Mouse (Mus musculus) cerebral cortex, adult 2 months (tissue): ENCODE results near the gene Trim26.

ENCODE experiments used
- WGBS: fragments of 180-500 bp; shearing (Covaris S2); methylation state at CpG from one replicate; pipeline ENCODE4 v1.1.7; 2018; 5-methylcytosine and 5-hydroxymethylcytosine counted together

The Trim26 gene

GRCm38 (mm10) chr17:36836874-36837647, at the start of gene Trim26:
Gene Trim26 (plus strand): TSS chr17:36837134.
- WGBS: under 1% methylated on average over 58 of the region's 58 CpGs

DNA sequence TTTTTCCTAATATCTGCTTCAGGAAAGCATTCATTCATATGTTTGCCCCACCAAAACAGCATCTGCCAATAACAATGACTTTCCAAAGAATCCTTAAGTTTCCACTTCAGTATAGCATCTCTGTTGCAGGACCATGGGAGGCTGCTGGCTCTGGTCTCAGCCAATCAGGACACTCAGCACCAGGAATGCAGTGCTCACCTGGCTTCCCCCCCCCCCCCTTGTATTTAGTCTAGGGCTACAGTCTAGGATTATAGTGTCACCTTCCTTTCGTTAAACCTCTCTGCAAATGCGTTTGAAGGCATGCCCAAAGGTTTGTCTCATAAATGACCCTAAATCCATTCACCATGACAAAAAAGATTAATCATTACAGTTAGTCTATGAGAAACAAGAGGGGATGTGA, 48.6 kb upstream of the Trim26 start:
- WGBS: 87% methylated on average over 2 of the region's 2 CpGs

DNA sequence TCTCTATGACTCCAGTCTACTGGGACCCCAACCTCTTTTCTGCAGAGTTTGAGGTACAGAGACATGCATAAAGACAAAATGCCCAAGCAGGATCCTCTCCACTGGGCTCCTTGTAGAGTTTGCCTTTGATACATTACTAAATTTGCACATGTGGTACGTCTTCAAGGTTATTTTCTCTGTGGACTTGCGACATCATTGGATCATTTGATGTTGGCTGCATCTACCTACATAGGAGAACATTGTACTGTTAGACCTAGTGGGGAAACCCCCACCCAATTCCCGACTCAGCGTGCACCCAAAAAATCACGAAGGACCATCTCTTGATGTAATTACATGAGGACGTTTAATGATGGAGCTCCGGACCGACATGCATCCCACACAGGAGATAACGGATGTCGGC, 37.4 kb upstream of the Trim26 start:
- WGBS: 91% methylated on average over 10 of the region's 10 CpGs

GRCm38 (mm10) chr17:36799921-36800462, 36.9 kb upstream of the Trim26 start:
- WGBS: 76% methylated on average over 4 of the region's 4 CpGs

DNA sequence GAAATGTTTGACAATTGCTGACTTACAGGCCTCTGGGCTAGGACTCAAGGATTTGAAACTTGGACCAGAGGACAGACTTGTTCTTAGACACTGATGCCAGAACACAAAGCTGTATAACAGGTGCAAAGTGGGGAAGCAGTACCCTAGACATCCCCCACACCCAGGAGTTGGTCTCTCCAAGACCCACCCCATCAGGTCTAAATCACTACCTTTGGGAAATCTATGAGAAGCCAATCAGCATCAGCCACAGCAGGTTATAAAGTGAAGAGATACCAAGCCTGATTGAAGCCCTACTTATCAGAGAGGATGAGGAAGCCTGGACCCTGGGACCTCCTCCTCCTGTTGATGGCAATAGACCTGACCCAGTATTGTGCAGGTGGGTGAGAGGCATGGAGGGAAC, 25.1 kb upstream of the Trim26 start, which contains the start of gene H2-M10.6:
H2-M10.6 (plus strand) TSS at position 301 of the 400 bp plus-strand sequence.

GRCm38 (mm10) chr17:36825525-36825924, 11.4 kb upstream of the Trim26 start:
- WGBS: 16% methylated on average over 4 of the region's 4 CpGs

- WGBS: under 1% methylated on average over 5 of the region's 5 CpGs
Measured at GRCm38 (mm10) chr17:36826002-36826401, 10.9 kb upstream of the Trim26 start.

DNA sequence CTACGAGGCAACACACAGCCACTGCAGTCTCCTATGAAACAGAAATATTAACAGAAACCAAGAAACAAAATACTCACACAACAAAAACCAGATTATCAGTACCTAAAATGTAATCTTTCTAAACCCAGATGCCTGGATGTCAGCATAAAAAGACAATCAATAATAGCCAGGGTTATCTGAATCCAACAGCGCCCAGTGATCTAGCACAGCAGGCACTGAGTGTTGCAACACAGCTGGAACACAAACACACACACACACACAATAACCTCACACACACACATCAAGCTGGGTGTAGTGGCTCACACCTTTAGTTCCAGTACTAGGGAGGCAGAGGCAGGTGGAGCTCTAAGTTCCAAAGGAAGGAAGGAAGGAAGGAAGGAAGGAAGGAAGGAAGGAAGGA, 8.4 kb upstream of the Trim26 start:
- 88% methylated on average over 2 of the region's 2 CpGs for WGBS

GRCm38 (mm10) chr17:36830470-36830869, 6.5 kb upstream of the Trim26 start:
- WGBS: 76% methylated on average over 3 of the region's 3 CpGs

DNA sequence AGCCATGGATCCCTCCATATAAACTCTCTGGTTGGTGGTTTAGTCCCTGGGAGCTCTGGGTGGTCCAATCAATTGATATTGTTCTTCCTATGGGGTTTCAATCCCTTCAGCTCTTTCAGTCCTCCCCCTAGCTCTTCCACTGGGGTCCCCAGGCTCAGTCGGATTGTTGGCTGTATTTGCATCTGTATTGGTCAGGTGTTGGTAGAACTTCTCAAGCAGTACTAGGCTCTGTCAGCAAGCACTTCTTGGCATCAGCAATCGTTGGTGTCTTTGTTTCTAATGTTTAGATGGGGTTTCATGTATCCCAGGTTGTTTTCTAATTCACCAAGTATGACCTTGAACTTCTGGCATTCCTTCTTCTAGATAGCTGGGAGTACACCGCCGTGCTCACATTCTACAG, 4.2 kb upstream of the Trim26 start:
- 63% methylated on average over 4 of the region's 4 CpGs for WGBS

GRCm38 (mm10) chr17:36835591-36836426, 1.1 kb upstream of the Trim26 start:
- 33% methylated on average over 12 of the region's 12 CpGs for WGBS

DNA sequence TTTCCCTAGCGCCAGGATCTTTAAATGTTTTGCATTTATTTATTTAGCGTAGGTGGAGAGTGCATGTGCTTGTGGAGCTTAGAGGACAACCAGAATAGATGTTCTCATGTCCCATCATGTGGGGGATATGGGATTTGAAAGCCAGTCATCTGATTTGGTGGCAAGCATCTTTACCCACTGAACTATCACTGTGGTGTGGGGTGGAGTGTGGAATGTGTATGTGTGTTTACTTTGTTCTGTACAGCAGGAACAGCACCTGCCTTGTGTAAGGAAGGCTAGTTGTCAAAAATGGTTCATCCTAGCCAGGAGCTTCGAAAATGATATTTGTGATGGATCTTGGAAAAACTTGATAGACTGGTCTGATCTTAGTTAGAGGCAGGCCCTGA, 514 bp upstream of the Trim26 start:
- WGBS: 13% methylated on average over 3 of the region's 3 CpGs

GRCm38 (mm10) chr17:36839001-36839400, 2.1 kb downstream of the Trim26 start:
- WGBS: 78% methylated on average over 5 of the region's 5 CpGs

GRCm38 (mm10) chr17:36839931-36840330, 3.0 kb downstream of the Trim26 start:
- 91% methylated on average over 3 of the region's 3 CpGs for WGBS

DNA sequence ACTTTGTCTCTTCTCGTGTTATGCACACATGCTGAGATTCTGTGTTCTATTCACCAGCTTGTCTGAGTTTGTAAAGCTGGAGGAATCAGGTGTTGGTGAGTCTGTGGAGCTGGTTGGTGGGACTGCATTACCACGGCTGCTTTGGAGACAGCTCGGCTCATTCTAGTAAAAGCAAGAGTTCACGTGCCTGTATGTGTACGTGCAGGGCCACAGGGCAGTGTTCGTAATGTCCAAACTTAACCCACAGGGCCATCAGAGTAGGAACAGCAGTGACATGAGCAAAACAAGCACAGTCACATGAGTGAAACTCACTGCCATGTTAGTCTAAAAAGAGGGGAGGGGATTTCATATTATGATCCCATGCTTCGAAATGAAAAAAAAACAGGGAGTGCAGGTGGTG, 6.8 kb downstream of the Trim26 start:
- WGBS: 87% methylated on average over 7 of the region's 7 CpGs

GRCm38 (mm10) chr17:36844725-36845124, 7.8 kb downstream of the Trim26 start:
- WGBS: 61% methylated on average over 1 of the region's 1 CpGs

DNA sequence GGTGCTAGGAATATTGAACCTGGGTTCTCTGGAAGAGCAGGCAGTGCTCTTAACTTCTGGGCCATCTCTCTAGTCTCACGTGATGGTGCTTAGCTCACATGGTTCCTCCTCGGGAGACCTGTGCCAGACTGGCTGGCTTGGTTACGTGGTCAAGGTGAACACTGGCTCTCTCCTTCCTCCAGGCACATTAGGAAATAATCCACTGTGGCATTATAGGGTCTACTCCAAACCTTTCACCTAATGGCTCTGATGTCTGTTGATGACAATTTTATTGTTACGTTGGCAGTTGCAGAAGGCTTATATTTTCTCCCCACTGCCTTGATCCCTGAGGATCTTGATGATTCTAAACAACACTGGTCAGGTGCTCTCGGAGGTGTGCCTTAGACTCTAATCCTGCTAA, 12.0 kb downstream of the Trim26 start:
- 74% methylated on average over 5 of the region's 5 CpGs for WGBS

- 84% methylated on average over 2 of the region's 2 CpGs for WGBS
Measured at GRCm38 (mm10) chr17:36849992-36850391, 13.1 kb downstream of the Trim26 start.

DNA sequence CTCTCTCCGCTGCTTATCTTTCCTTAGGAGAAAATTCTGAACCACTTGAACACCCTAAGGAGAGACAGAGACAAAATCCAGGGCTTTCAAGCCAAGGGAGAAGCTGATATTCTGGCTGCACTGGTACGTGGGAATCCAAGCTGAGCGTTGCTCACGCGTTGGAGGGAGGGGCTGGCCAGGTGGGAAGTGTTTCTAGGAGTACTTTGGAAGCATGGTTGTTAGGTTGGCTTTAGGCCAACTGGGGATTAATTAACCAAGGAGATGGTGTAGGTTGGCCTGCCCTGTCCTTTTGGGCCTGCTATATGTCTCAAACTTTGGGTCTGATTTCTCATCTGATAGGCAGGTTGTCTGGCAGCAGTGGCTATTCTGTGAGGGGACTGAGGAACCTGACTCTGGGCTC, 14.3 kb downstream of the Trim26 start:
- WGBS: 74% methylated on average over 5 of the region's 5 CpGs

GRCm38 (mm10) chr17:36851627-36852026, 14.7 kb downstream of the Trim26 start:
- WGBS: 94% methylated on average over 5 of the region's 5 CpGs

- WGBS: 96% methylated on average over 3 of the region's 3 CpGs
Measured at GRCm38 (mm10) chr17:36855484-36855883, 18.6 kb downstream of the Trim26 start.

DNA sequence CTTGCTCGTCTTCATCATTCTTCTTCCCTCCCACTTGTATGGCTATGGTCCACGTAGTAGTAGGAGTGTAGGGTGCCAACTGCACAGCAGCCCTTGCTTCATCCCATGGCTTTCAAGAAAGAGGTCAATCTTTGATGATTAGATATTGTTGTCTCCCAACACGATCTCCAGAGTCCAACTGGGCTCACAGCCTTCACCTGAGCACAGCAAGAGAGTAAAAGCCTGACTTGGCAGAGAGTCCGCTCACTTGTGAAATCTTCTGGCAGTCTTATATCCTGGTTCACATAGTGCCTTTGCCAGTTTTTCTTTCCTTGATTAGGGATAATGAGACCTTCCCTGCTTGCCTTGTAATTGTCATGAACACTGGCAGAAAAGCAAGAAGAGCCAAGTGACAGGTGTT, 19.3 kb downstream of the Trim26 start:
- WGBS: 84% methylated on average over 4 of the region's 4 CpGs

- WGBS: 91% methylated on average over 3 of the region's 3 CpGs
Measured at GRCm38 (mm10) chr17:36858181-36858580, 21.2 kb downstream of the Trim26 start.
